Mouse (Mus musculus) kidney, adult 2 months (tissue): ENCODE data around the gene C1qtnf6. TPM values are rescaled to one million over a fixed set of nuclear protein-coding genes. Genes with fewer than 3 reads are reported as not detected.

Experiments used
- DNase-seq: peaks from one replicate; pipeline ENCODE4 v3.0.0; 2021
- H3K27ac ChIP-seq: fragments of 200-500 bp; 2 replicates; pipeline ENCODE4 v1.5.1; 2012; ENCODE audit warnings: low read depth, low read length, control low read depth, inconsistent platforms; ENCODE audit not compliant: insufficient read depth
- H3K27me3 ChIP-seq: fragments of 200-500 bp; replicated peaks from 2 replicates; pipeline ENCODE4 v1.6.1; 2012; ENCODE audit warnings: mild to moderate bottlenecking, moderate library complexity, low read length, inconsistent platforms; ENCODE audit not compliant: control insufficient read depth, insufficient read depth
- H3K36me3 ChIP-seq: fragments of 200-500 bp; 2 replicates; pipeline ENCODE4 v1.6.1; 2012; ENCODE audit warnings: mild to moderate bottlenecking, moderate library complexity, low read length, inconsistent platforms; ENCODE audit not compliant: control insufficient read depth, insufficient read depth
- H3K4me1 ChIP-seq: fragments of 200-500 bp; 2 replicates; pipeline ENCODE4 v1.6.1; 2011; ENCODE audit warnings: low read length; ENCODE audit not compliant: control insufficient read depth, insufficient read depth
- H3K4me3 ChIP-seq: fragments of 200-500 bp; 2 replicates; pipeline ENCODE4 v1.5.1; 2011; ENCODE audit warnings: mild to moderate bottlenecking, low read depth, low read length, control low read depth; ENCODE audit not compliant: insufficient read depth
- CTCF ChIP-seq: fragments of 200-500 bp; conservative IDR thresholded peaks from 2 replicates; pipeline ENCODE4 v1.5.1; 2011; ENCODE audit warnings: low read depth, mild to moderate bottlenecking, control low read depth, low read length, moderate library complexity, mixed read lengths; ENCODE audit not compliant: insufficient read depth, insufficient read length
- POLR2A ChIP-seq: fragments of 200-500 bp; IDR thresholded peaks from one replicate; pipeline ENCODE4 v1.6.1; 2011; ENCODE audit warnings: low read depth, low read length, control low read depth
- WGBS: fragments of 180-500 bp; shearing (Covaris S2); methylation state at CpG from one replicate; pipeline ENCODE4 v1.1.7; 2018; 5-methylcytosine and 5-hydroxymethylcytosine counted together
- polyA plus RNA-seq: library from polyadenylated mRNA; depleted of rRNA; stranded (reverse); fragments of >200 nt; gene quantifications from 2 replicates; pipeline ENCODE4 v1.2.3, GENCODE M21; 2012

C1qtnf6 gene
- polyA plus RNA-seq, 1 experiment, result 17.0 TPM

GRCm38 (mm10) chr15:78528726-78529411, 2.3 kb downstream of the C1qtnf6 start:
- no peaks in the 10 kb centered on the region for H3K27me3 ChIP-seq
- peak overlapping the region; percentile 80 for H3K27ac ChIP-seq
- WGBS, result 48% methylated on average over 11 of the region's 11 CpGs
- H3K36me3 ChIP-seq, result no peaks in the 10 kb centered on the region
- peak; percentile 76 for DNase-seq
- H3K4me3 ChIP-seq, result peak overlapping the region; percentile 39
- H3K4me1 ChIP-seq, result peaks cover 12% of the 10 kb centered on the region; the same call in 1 of the 2 replicates
- no peak for TF ChIP-seq POLR2A
- no peak for TF ChIP-seq CTCF

GRCm38 (mm10) chr15:78527973-78528372, 3.2 kb downstream of the C1qtnf6 start:
- WGBS, result 57% methylated on average over 7 of the region's 7 CpGs
- DNase-seq, result peak; percentile 46
- no peak for TF ChIP-seq CTCF
- no peak for TF ChIP-seq POLR2A
- Histone ChIP-seq H3K36me3 (no peaks in the 10 kb centered on the region), H3K27me3 (no peaks in the 10 kb centered on the region), H3K4me1 (peaks cover 8% of the 10 kb centered on the region; the same call in 1 of the 2 replicates), H3K27ac (peak overlapping the region; percentile 8; the same call in 1 of the 2 replicates), H3K4me3 (no peak overlapping the region)

GRCm38 (mm10) chr15:78524163-78524562, 7.1 kb downstream of the C1qtnf6 start:
- H3K27ac ChIP-seq, result no peak overlapping the region
- H3K4me3 ChIP-seq, result no peak overlapping the region
- no peak for TF ChIP-seq POLR2A
- no peak for TF ChIP-seq CTCF
- no peaks in the 10 kb centered on the region for H3K27me3 ChIP-seq
- 88% methylated on average over 5 of the region's 5 CpGs for WGBS
- H3K36me3 ChIP-seq, result no peaks in the 10 kb centered on the region
- no peaks in the 10 kb centered on the region for H3K4me1 ChIP-seq
- DNase-seq, result no peak

- no peak overlapping the region for H3K4me3 ChIP-seq
- H3K27ac ChIP-seq, result no peak overlapping the region
- 71% methylated on average over 6 of the region's 6 CpGs for WGBS
- no peaks in the 10 kb centered on the region for H3K36me3 ChIP-seq
- no peaks in the 10 kb centered on the region for H3K4me1 ChIP-seq
- no peak for DNase-seq
- H3K27me3 ChIP-seq, result no peaks in the 10 kb centered on the region
- TF ChIP-seq POLR2A, result no peak
- no peak for TF ChIP-seq CTCF
Measured at GRCm38 (mm10) chr15:78521892-78522291, 9.3 kb downstream of the C1qtnf6 start.

- Histone ChIP-seq H3K4me3 (no peak overlapping the region), H3K36me3 (no peaks in the 10 kb centered on the region), H3K27me3 (no peaks in the 10 kb centered on the region), H3K4me1 (no peaks in the 10 kb centered on the region), H3K27ac (no peak overlapping the region)
- no peak for TF ChIP-seq CTCF
- TF ChIP-seq POLR2A, result no peak
- no peak for DNase-seq
- 74% methylated on average over 8 of the region's 8 CpGs for WGBS
Measured at GRCm38 (mm10) chr15:78521331-78521730, 9.9 kb downstream of the C1qtnf6 start.

- TF ChIP-seq CTCF (no peak), POLR2A (no peak)
- no peaks in the 10 kb centered on the region for H3K4me1 ChIP-seq
- H3K27me3 ChIP-seq, result no peaks in the 10 kb centered on the region
- 58% methylated on average over 13 of the region's 13 CpGs for WGBS
- DNase-seq, result peak; percentile 77
- H3K4me3 ChIP-seq, result no peak overlapping the region
- peak overlapping the region; percentile 24; the same call in 1 of the 2 replicates for H3K27ac ChIP-seq
- H3K36me3 ChIP-seq, result no peaks in the 10 kb centered on the region
Measured at GRCm38 (mm10) chr15:78520112-78520715, 11.0 kb downstream of the C1qtnf6 start.

- no peak for DNase-seq
- Histone ChIP-seq H3K27ac (no peak overlapping the region), H3K27me3 (no peaks in the 10 kb centered on the region), H3K36me3 (no peaks in the 10 kb centered on the region), H3K4me3 (no peak overlapping the region), H3K4me1 (no peaks in the 10 kb centered on the region)
- TF ChIP-seq CTCF, result no peak
- no peak for TF ChIP-seq POLR2A
- WGBS, result 51% methylated on average over 7 of the region's 7 CpGs
Measured at GRCm38 (mm10) chr15:78518221-78518620, 13.0 kb downstream of the C1qtnf6 start.
